Mouse (Mus musculus) neural tube, embryonic 12.5 days (tissue): Measurements from ENCODE around the gene Hoxd12. TPM values are rescaled to one million over a fixed set of nuclear protein-coding genes. Genes with fewer than 3 reads are reported as not detected.

Experiments used
- ATAC-seq: fragments of 200-750 bp; cut with Nextera tagmentation; 2 replicates; pipeline ENCODE4 v1.8.0; 2017; ENCODE audit warnings: low read depth, mild to moderate bottlenecking, moderate TSS enrichment, moderate library complexity; ENCODE audit not compliant: low FRiP score
- H3K27ac ChIP-seq: fragments of 300-500 bp; sonication (generic); 2 replicates; pipeline ENCODE4 v1.5.1; 2016
- H3K27me3 ChIP-seq: fragments of 300-500 bp; sonication (generic); replicated peaks from 2 replicates; pipeline ENCODE4 v1.6.1; 2016; ENCODE audit warnings: mild to moderate bottlenecking
- H3K36me3 ChIP-seq: fragments of 300-500 bp; sonication (generic); 2 replicates; pipeline ENCODE4 v1.6.1; 2016; ENCODE audit warnings: mild to moderate bottlenecking
- H3K4me1 ChIP-seq: fragments of 300-500 bp; sonication (generic); 2 replicates; pipeline ENCODE4 v1.6.1; 2016
- H3K4me2 ChIP-seq: fragments of 300-500 bp; sonication (generic); replicated peaks from 2 replicates; pipeline ENCODE4 v1.6.1; 2016; ENCODE audit warnings: mild to moderate bottlenecking
- H3K4me3 ChIP-seq: fragments of 300-500 bp; sonication (generic); 2 replicates; pipeline ENCODE4 v1.5.1; 2016
- H3K9ac ChIP-seq: fragments of 300-500 bp; sonication (generic); 2 replicates; pipeline ENCODE4 v1.6.1; 2016; ENCODE audit warnings: mild to moderate bottlenecking
- H3K9me3 ChIP-seq: fragments of 300-500 bp; sonication (generic); 2 replicates; pipeline ENCODE4 v1.6.1; 2016; ENCODE audit warnings: mild to moderate bottlenecking
- WGBS: fragments of 180-500 bp; shearing (Covaris S2); methylation state at CpG from one replicate; pipeline ENCODE4 v1.1.7; 2016; 5-methylcytosine and 5-hydroxymethylcytosine counted together
- polyA plus RNA-seq: library from polyadenylated mRNA; unstranded; fragments of >200 nt; fragmentation: Nextera tagmentation; extraction: Ambion mirVana; gene quantifications from 2 replicates; pipeline ENCODE4 v1.2.1, GENCODE M21; 2016

Gene Hoxd12
- polyA plus RNA-seq, 1 experiment from 2014 or later: 4.1 TPM

- peaks cover 41% of the 10 kb centered on the region for H3K4me1 ChIP-seq
- H3K4me2 ChIP-seq: peak overlapping the region; percentile 96
- peak overlapping the region; percentile 90 for H3K4me3 ChIP-seq
- H3K36me3 ChIP-seq: no peaks in the 10 kb centered on the region
- H3K27me3 ChIP-seq: no peaks in the 10 kb centered on the region
- H3K9ac ChIP-seq: peak overlapping the region; percentile 100
- under 1% methylated on average over 16 of the region's 16 CpGs for WGBS
- ATAC-seq: no peak
- peak overlapping the region; percentile 100 for H3K27ac ChIP-seq
- no peaks in the 10 kb centered on the region for H3K9me3 ChIP-seq
Measured at GRCm38 (mm10) chr2:74710929-74711543, 36.2 kb downstream of the Hoxd12 start.

- Histone ChIP-seq H3K36me3 (no peaks in the 10 kb centered on the region), H3K9me3 (no peaks in the 10 kb centered on the region), H3K4me1 (peaks cover 48% of the 10 kb centered on the region), H3K27ac (peak within 1 kb of the TSS; percentile 100), H3K4me2 (peak within 1 kb of the TSS; percentile 96), H3K27me3 (no peaks in the 10 kb centered on the region), H3K9ac (peak within 1 kb of the TSS; percentile 100), H3K4me3 (peak within 1 kb of the TSS; percentile 90)
- WGBS: under 1% methylated on average over 65 of the region's 65 CpGs
- peak; percentile 73 for ATAC-seq
Measured at GRCm38 (mm10) chr2:74711721-74712621, 37.2 kb downstream of the Hoxd12 start, which contains the start of the genes Hoxd3 and Hoxd4. Hoxd3 (plus strand) TSS chr2:74711927. Hoxd4 (plus strand) TSS chr2:74711929.

GRCm38 (mm10) chr2:74713239-74714150 lies 38.7 kb downstream of the Hoxd12 start:
- Histone ChIP-seq H3K4me2 (peak overlapping the region; percentile 96), H3K9ac (peak overlapping the region; percentile 100), H3K27me3 (no peaks in the 10 kb centered on the region), H3K9me3 (no peaks in the 10 kb centered on the region), H3K4me3 (peak overlapping the region; percentile 90), H3K4me1 (peaks cover 54% of the 10 kb centered on the region), H3K36me3 (no peaks in the 10 kb centered on the region), H3K27ac (peak overlapping the region; percentile 89)
- no peak for ATAC-seq
- 2% methylated on average over 19 of the region's 19 CpGs for WGBS

GRCm38 (mm10) chr2:74714156-74714789 lies 39.5 kb downstream of the Hoxd12 start:
- no peaks in the 10 kb centered on the region for H3K36me3 ChIP-seq
- peaks cover 54% of the 10 kb centered on the region for H3K4me1 ChIP-seq
- ATAC-seq: no peak
- H3K9me3 ChIP-seq: no peaks in the 10 kb centered on the region
- peak overlapping the region; percentile 90 for H3K4me3 ChIP-seq
- WGBS: 2% methylated on average over 18 of the region's 18 CpGs
- H3K9ac ChIP-seq: peak overlapping the region; percentile 100
- peak overlapping the region; percentile 96 for H3K4me2 ChIP-seq
- no peaks in the 10 kb centered on the region for H3K27me3 ChIP-seq
- peak overlapping the region; percentile 89 for H3K27ac ChIP-seq

- H3K36me3 ChIP-seq: no peaks in the 10 kb centered on the region
- H3K4me2 ChIP-seq: peak overlapping the region; percentile 96
- peak overlapping the region; percentile 100 for H3K9ac ChIP-seq
- H3K27me3 ChIP-seq: no peaks in the 10 kb centered on the region
- peaks cover 54% of the 10 kb centered on the region for H3K4me1 ChIP-seq
- 1% methylated on average over 14 of the region's 14 CpGs for WGBS
- no peaks in the 10 kb centered on the region for H3K9me3 ChIP-seq
- ATAC-seq: peak; percentile 82
- H3K27ac ChIP-seq: peak overlapping the region; percentile 89
- peak overlapping the region; percentile 90 for H3K4me3 ChIP-seq
Measured at GRCm38 (mm10) chr2:74714881-74715280, 40.1 kb downstream of the Hoxd12 start.

- Histone ChIP-seq H3K27me3 (no peaks in the 10 kb centered on the region), H3K36me3 (no peaks in the 10 kb centered on the region), H3K4me3 (peak overlapping the region; percentile 90), H3K9me3 (no peaks in the 10 kb centered on the region), H3K4me1 (peaks cover 55% of the 10 kb centered on the region), H3K27ac (peak overlapping the region; percentile 89; the same call in 1 of the 2 replicates), H3K4me2 (peak overlapping the region; percentile 96), H3K9ac (peak overlapping the region; percentile 100)
- 2% methylated on average over 26 of the region's 26 CpGs for WGBS
- ATAC-seq: peak; percentile 64
Measured at GRCm38 (mm10) chr2:74715504-74716241, 40.9 kb downstream of the Hoxd12 start.

- ATAC-seq: no peak
- no peaks in the 10 kb centered on the region for H3K27me3 ChIP-seq
- H3K27ac ChIP-seq: peak overlapping the region; percentile 3; the same call in 1 of the 2 replicates
- 0 out of 2 replicates have a peak overlapping the region, but pooled peaks have one; percentile 11 for H3K4me3 ChIP-seq
- peaks cover 96% of the 10 kb centered on the region for H3K4me1 ChIP-seq
- no peaks in the 10 kb centered on the region for H3K9me3 ChIP-seq
- 2% methylated on average over 2 of the region's 2 CpGs for WGBS
- peak overlapping the region; percentile 57; the same call in 1 of the 2 replicates for H3K9ac ChIP-seq
- peak overlapping the region; percentile 96 for H3K4me2 ChIP-seq
- H3K36me3 ChIP-seq: peaks cover 2% of the 10 kb centered on the region; the same call in 1 of the 2 replicates
Measured at GRCm38 (mm10) chr2:74720384-74720783, 45.6 kb downstream of the Hoxd12 start.

GRCm38 (mm10) chr2:74720955-74721491 lies 46.2 kb downstream of the Hoxd12 start:
- Histone ChIP-seq H3K27me3 (no peaks in the 10 kb centered on the region), H3K9me3 (no peaks in the 10 kb centered on the region), H3K4me2 (peak overlapping the region; percentile 96), H3K36me3 (peaks cover 2% of the 10 kb centered on the region; the same call in 1 of the 2 replicates), H3K4me1 (peaks cover 95% of the 10 kb centered on the region), H3K9ac (peak overlapping the region; percentile 57), H3K27ac (peak overlapping the region; percentile 82), H3K4me3 (peak overlapping the region; percentile 24)
- WGBS: 2% methylated on average over 5 of the region's 5 CpGs
- peak; percentile 32 for ATAC-seq

GRCm38 (mm10) chr2:74721882-74722281 lies 47.1 kb downstream of the Hoxd12 start:
- under 1% methylated on average over 6 of the region's 6 CpGs for WGBS
- peak overlapping the region; percentile 56 for H3K4me3 ChIP-seq
- peak overlapping the region; percentile 26; the same call in 1 of the 2 replicates for H3K27ac ChIP-seq
- H3K9me3 ChIP-seq: no peaks in the 10 kb centered on the region
- H3K4me1 ChIP-seq: peaks cover 97% of the 10 kb centered on the region
- ATAC-seq: peak; percentile 27; the same call in 1 of the 2 replicates
- peak overlapping the region; percentile 96 for H3K4me2 ChIP-seq
- no peaks in the 10 kb centered on the region for H3K27me3 ChIP-seq
- peaks cover 7% of the 10 kb centered on the region; the same call in 1 of the 2 replicates for H3K36me3 ChIP-seq
- H3K9ac ChIP-seq: peak overlapping the region; percentile 96

GRCm38 (mm10) chr2:74722949-74723348 lies 48.1 kb downstream of the Hoxd12 start:
- peak overlapping the region; percentile 56 for H3K4me3 ChIP-seq
- no peaks in the 10 kb centered on the region for H3K27me3 ChIP-seq
- peak overlapping the region; percentile 96 for H3K9ac ChIP-seq
- H3K27ac ChIP-seq: peak overlapping the region; percentile 51; the same call in 1 of the 2 replicates
- peak overlapping the region; percentile 96 for H3K4me2 ChIP-seq
- peaks cover 97% of the 10 kb centered on the region for H3K4me1 ChIP-seq
- no peak for ATAC-seq
- WGBS: 2% methylated on average over 8 of the region's 8 CpGs
- peaks cover 15% of the 10 kb centered on the region for H3K36me3 ChIP-seq
- no peaks in the 10 kb centered on the region for H3K9me3 ChIP-seq
